Mouse (Mus musculus): ENCODE results near the gene Ofcc1.

Ofcc1 gene

DNA sequence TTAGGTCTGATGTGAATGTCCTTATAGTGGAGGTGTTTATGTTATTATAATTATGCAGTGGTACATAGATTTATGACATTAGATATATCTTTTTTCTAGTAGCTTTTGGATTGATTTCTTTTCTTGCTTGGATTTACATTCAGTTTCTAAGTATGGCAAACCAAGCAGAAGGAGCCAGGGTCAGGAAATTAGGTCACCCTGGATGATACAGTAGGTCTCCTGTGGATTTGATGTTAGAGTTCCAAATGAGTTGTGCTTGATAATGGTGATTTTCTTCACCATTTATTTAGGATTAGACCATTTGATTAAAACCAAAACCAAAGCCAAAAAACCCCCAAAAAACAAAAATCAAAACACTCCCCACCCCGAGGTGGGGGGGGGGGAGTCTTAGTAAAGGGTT, 338.6 kb downstream of the Ofcc1 start:
- DNase-seq (ENCODE audit: extremely low spot score, low spot score), result no peak

DNA sequence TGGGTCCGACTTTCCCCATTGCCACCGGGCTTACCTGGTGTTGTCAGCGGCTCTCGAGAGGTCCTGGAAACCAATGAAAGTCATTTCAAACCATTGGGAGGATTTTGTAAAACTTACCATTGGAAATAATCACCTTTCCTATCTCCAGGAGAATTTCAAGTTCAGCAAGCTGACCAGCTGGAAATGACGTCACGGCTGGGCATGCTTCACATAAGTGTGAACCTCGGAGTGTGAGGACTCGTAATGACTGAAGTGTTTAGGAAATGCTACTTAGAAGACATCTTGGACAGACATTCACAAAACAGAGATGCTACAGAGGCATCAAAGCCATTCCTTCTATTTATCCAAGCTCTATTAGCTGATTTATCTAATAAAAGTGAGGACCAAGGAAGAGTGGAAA, 361.0 kb downstream of the Ofcc1 start:
- DNase-seq (ENCODE audit: extremely low spot score, low spot score), result no peak

DNA sequence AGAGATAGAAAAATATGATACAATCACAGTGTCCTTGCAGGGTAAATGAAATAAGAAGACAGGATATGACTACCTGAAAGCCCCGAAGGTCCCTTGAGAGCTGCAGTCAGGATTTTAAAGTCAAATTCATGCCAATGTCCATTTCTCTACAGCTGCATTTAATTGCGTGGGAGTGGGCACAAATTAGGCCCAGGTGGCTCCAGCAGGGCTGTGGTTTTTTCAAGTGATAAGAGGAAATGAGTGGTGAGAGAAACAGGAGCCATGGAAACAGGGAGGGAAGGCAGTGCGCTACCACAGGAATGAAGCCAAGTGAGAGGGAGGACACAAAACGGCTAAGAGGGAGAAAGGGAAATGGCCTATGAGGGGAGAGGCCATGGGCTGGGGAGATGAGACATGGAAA, 363.3 kb downstream of the Ofcc1 start:
- no peak for DNase-seq (ENCODE audit: extremely low spot score, low spot score)

DNA sequence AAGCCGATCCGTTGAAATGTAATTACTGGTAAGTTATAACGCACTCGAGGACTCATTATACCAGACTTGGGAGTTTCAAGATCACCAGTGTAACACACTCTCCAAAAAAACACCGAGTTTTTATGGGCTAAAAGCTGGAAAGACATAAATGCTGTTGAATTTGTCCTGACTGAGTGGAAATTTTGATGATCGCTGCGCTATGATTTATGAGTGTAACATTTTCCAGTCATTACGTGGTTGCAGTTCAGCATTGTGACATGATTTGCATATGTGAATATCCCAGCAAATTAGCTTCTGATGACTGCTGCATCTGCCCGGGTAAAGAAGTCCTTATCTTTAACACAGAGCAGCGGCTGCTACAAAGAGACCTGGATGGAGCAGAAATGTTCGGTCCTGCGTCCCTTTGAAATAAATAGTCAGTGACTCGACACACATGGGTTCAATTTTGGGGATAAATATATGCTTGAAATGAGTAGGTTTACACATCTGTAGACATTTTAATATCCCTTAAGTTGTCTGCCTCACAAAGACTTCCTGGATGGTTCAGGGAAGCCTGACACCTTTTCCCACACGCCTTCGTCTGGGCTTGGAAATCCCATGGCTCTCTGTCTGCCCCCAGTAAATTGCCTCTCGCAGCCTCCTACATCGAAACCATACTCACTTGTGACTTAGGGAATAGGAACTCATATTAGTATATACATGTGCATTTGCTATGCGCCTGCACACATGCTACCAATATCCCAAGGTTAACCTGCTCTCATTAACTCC, 381.8 kb downstream of the Ofcc1 start:
- DNase-seq (ENCODE audit: extremely low spot score, low spot score), result no peak

DNA sequence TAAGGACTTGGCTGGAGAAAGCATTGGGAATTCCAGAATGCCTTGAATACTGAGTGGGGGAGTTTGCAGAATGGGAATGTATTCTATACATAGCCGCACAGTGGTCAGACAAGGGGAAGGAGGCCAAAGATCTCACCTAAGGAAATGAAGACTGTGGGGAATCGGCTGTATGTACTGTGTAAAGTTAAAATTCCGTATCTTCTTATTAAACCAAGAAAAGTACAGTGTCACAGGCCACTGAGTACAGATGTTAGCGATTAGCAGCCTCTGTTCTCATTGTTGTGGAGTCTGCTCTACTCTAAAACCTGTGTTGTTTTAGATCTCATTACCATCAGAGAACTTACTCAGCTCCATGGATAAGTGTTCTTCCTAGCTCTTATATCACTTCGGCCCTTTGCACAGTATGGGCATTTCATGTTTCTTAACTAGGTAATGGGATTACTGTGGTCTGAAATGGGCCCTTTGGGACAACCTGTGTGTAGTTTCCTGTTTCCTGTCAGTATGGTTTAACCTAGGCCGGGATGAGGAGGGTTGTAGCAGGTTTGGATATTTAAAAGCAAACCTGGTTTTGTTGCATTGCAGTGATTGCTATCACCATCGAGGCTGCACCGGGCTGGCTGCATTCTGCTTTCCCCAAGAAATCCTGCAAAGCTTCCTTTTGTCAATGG, 392.8 kb downstream of the Ofcc1 start:
- DNase-seq (ENCODE audit: extremely low spot score, low spot score), result no peak

DNA sequence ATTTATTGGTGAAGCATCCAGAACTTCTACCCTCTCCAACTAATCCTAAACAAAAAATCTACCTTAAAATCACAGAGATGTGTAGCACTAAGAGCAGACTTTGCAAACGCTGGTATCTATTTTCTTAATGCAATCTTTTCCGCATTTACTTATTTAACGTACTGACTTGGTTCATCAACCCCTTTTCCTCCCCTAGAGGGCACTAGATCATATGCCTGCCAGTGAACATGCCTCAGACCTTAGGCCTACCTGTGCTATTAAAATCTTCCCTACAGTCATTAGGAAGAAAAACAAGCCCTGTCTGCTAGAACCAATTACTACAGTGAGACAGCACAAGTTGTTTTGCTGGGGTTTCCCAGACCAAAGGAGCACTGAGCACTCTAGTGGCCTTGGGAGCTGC, 404.0 kb downstream of the Ofcc1 start:
- DNase-seq (ENCODE audit: extremely low spot score, low spot score), result no peak

DNA sequence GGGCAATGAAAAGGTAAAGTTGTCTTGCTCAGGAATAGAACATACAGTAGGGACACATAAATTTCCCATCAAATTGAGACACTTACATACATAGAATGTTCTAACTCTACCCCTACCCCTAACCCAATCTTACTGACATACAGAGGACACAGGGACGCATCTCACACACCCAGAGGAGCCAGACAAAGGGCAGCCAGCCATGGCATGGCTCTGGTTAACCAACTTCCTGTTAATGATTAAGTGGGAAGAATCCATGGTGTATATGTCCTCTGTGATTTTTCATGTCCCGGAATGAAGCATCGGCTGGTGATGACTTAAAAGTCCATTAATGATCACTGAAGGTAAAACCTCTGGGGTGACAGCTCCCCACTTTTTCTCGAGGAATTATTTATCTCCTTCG, 405.2 kb downstream of the Ofcc1 start:
- DNase-seq (ENCODE audit: extremely low spot score, low spot score), result no peak
